Mouse (Mus musculus) heart, postnatal 25 days (tissue): ENCODE data around the gene Mtmr12. TPM values are rescaled to one million over a fixed set of nuclear protein-coding genes. Genes with fewer than 3 reads are reported as not detected.

Experiments used
- DNase-seq: peaks from one replicate; pipeline ENCODE4 v3.0.0; 2022; ENCODE audit warnings: low spot score
- intact Hi-C: fragments of 180-260 bp; cut with DNase I; formaldehyde crosslinking; loops from one replicate; pipeline ENCODE4 v1.15.1; 2025
- total RNA-seq, 2 experiments: library from RNA; stranded (reverse); gene quantifications; 2 replicates each; pipeline ENCODE4 v1.2.3; 2021

Mtmr12 gene
- total RNA-seq, 2 experiments from 2014 or later = 9.6 to 11.3 TPM

- intact Hi-C loops = no loop called here
These were observed 25.6 kb downstream of the Mtmr12 start for GRCm38 (mm10) chr15:12230243-12230935.

GRCm38 (mm10) chr15:12231462-12231861, 26.6 kb downstream of the Mtmr12 start:
- no peak for DNase-seq
- intact Hi-C loops = no loop called here

More at GRCm38 (mm10) chr15:12230243-12230935, 25.6 kb downstream of the Mtmr12 start:
- no peak for DNase-seq

GRCm38 (mm10) chr15:12232429-12232828, 27.6 kb downstream of the Mtmr12 start:
- intact Hi-C loops = no loop called here
- no peak for DNase-seq

GRCm38 (mm10) chr15:12233021-12233420, 28.2 kb downstream of the Mtmr12 start:
- DNase-seq = no peak
- intact Hi-C loops = no loop called here

GRCm38 (mm10) chr15:12235559-12235958, 30.7 kb downstream of the Mtmr12 start:
- DNase-seq = no peak
- intact Hi-C loops = no loop called here

- no peak for DNase-seq
- intact Hi-C loops = no loop called here
These were observed 31.2 kb downstream of the Mtmr12 start for GRCm38 (mm10) chr15:12235983-12236382.

GRCm38 (mm10) chr15:12236961-12237360, 32.1 kb downstream of the Mtmr12 start:
- intact Hi-C loops = no loop called here
- no peak for DNase-seq

GRCm38 (mm10) chr15:12237539-12237938, 32.7 kb downstream of the Mtmr12 start:
- intact Hi-C loops = no loop called here

GRCm38 (mm10) chr15:12238337-12238736, 33.5 kb downstream of the Mtmr12 start:
- DNase-seq = no peak
- intact Hi-C loops = no loop called here

More at GRCm38 (mm10) chr15:12237539-12237938, 32.7 kb downstream of the Mtmr12 start:
- no peak for DNase-seq

- intact Hi-C loops = no loop called here
- DNase-seq = no peak
These were observed 36.0 kb downstream of the Mtmr12 start for GRCm38 (mm10) chr15:12240705-12241328.

GRCm38 (mm10) chr15:12243792-12244191, 39.0 kb downstream of the Mtmr12 start:
- intact Hi-C loops = no loop called here
- DNase-seq = peak; percentile 67

GRCm38 (mm10) chr15:12245580-12246359, 40.9 kb downstream of the Mtmr12 start:
- intact Hi-C loops = no loop called here
- no peak for DNase-seq

- DNase-seq = no peak
- intact Hi-C loops = no loop called here
These were observed 41.7 kb downstream of the Mtmr12 start for GRCm38 (mm10) chr15:12246360-12247158.

GRCm38 (mm10) chr15:12247159-12247603, 42.4 kb downstream of the Mtmr12 start:
- DNase-seq = no peak
- intact Hi-C loops = no loop called here

GRCm38 (mm10) chr15:12248279-12248678, 43.5 kb downstream of the Mtmr12 start:
- DNase-seq = no peak
- intact Hi-C loops = loop anchor here (1.0 kb wide), 1 partner anchor 52 kb away; no protein-coding TSS in a partner anchor

- no peak for DNase-seq
- intact Hi-C loops = no loop called here
These were observed 45.5 kb downstream of the Mtmr12 start for GRCm38 (mm10) chr15:12250350-12250749.

GRCm38 (mm10) chr15:12251416-12252140, 46.8 kb downstream of the Mtmr12 start:
- no peak for DNase-seq
- intact Hi-C loops = no loop called here

- intact Hi-C loops = no loop called here
- DNase-seq = no peak
These were observed 47.3 kb downstream of the Mtmr12 start for GRCm38 (mm10) chr15:12252141-12252489.

- intact Hi-C loops = no loop called here
- DNase-seq = no peak
These were observed 53.1 kb downstream of the Mtmr12 start for GRCm38 (mm10) chr15:12257730-12258494.
